Mouse (Mus musculus) neutrophil, adult 5-6 weeks (primary cell): ENCODE results near the gene Fbp1. TPM values are rescaled to one million over a fixed set of nuclear protein-coding genes. Genes with fewer than 3 reads are reported as not detected.
"Not testable (repeated sequence)": the region's sequence is repeated elsewhere in the genome, so short reads cannot be mapped to it uniquely, and the experiment has no call there.

Experiments
- ATAC-seq: fragments of 151-379, 151-347 bp; 2 replicates; pipeline ENCODE4 v1.8.0; 2017; ENCODE audit warnings: mild to moderate bottlenecking, moderate TSS enrichment; ENCODE audit not compliant: insufficient number of reproducible peaks, poor library complexity, low FRiP score, severe bottlenecking; ENCODE audit errors: extremely low read depth
- total RNA-seq: library from RNA; stranded (forward); fragments of 200-1000 nt; gene quantifications from 2 replicates; pipeline ENCODE4 v1.2.3, GENCODE M21; 2017

Gene Fbp1
- total RNA-seq, 1 experiment from 2014 or later = not detected

DNA sequence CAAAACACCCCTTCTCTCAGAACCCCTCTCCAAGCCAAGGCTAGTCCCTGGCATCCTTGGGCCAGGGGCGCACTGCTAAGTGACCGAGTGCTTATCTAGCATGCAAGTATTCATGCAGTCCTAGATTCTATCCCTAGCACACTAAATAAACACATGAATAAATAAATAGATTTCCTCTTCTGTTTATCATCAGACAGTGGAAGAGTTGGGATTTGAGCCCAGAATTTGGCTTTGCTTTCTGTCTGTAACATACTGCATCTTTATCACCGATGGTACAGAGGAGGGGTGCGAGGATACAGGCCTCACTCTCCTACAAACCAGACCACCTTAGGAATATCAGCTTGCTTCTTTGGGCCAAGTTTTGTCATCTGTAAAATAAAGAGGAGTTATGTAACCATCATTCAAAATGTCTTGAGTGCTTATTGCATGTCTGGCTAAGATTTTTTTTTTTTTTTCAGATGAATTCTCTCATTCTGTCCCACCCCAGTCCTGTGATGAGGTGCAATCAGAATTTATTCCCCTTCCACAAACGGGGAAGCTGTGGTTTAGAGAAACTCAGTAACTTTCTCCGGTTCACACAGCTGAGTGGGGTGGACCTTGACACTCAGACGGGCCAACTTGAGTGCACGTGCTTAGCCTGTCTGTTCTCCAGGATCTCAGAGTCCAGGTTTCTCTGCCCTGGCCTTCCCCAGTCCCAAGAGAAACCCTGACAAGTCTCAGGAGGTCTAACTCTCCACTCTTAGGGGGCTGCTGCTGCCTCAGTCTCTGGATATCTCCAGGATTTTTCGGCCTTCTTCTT lies 5.2 kb upstream of the Fbp1 start:
- no peak for ATAC-seq

GRCm38 (mm10) chr13:62889311-62889710 lies 1.2 kb upstream of the Fbp1 start:
- ATAC-seq = no peak

- no peak for ATAC-seq
These were observed 3.5 kb downstream of the Fbp1 start for GRCm38 (mm10) chr13:62884536-62884935.

DNA sequence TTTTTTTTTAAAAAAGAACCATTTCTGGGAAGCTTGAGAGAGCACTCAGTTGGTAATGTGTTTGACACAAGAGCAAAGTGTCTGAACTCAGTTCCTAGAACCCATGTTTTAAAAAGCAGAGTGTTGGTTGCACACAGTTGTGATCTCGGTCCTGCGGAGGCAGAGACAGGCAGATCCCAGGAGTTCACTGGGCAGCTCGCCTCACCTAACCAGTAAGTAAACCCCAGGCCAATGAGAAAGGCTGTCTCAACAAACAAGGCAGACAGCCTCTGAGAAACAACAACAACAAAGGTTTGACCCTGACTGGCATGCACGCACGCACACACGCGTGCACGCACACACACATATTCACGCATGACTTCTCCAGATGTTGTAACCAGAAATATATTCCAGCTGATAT lies 4.2 kb downstream of the Fbp1 start:
- ATAC-seq = no peak

- ATAC-seq = no peak
These were observed 4.6 kb downstream of the Fbp1 start for GRCm38 (mm10) chr13:62883436-62883835.

DNA sequence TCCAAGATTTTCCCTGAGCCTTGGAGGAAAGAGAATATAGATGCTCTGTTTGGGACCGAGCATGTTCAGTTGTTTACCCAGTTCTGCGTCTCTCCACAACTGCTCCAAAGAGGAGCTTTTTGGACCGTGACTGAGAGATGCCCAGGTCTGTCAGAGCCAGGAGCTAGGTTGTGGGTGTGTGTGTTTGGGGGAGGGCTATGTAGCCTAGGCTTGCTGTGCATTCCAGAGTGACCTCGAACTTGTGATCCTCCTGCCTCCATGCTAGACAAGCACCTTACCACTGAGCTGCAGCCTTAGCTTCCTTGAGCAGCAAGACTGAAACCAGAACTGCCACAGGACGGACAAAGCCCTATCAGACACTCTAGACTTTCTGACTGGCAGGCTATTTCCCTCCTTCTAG lies 5.2 kb downstream of the Fbp1 start:
- ATAC-seq = no peak

GRCm38 (mm10) chr13:62881336-62881735 lies 6.7 kb downstream of the Fbp1 start:
- no peak for ATAC-seq

DNA sequence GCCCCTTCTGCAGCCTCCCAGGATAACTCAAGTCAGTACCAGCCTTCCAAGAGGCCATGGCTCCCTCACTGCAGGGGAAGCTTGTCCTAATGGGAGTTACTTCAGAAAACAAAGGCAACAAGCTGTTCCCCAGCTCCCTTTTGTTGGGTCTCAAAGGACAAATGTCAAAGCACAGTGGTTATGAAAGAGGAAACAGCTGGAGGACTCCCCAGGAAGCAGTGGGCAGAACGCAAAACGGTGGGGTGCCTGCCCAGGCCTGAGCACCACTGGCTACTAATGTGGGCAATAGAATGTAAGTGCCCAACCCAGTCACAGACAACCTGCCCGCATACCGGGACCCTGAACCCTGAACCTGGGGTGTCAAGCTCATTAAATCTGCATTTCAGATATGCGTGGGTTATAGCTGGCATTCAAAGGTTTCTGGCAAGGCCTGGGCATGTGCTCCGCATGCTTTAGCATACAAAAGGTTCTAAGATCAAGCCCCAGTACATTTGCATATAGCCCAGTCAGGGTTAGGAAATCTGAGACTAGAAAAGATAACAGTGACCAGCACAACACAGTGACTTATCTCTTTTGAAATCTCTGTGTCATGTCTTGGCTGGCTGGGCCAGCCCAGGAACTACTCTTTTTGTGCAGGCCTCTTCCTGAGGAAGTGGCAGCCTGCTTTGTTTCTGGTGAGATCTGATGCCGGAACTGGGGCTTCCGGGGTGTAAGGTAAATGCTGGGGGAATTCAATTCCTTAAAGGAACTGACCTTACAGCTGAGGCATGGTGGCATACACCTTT lies 8.1 kb downstream of the Fbp1 start:
- ATAC-seq = peak; percentile 83

DNA sequence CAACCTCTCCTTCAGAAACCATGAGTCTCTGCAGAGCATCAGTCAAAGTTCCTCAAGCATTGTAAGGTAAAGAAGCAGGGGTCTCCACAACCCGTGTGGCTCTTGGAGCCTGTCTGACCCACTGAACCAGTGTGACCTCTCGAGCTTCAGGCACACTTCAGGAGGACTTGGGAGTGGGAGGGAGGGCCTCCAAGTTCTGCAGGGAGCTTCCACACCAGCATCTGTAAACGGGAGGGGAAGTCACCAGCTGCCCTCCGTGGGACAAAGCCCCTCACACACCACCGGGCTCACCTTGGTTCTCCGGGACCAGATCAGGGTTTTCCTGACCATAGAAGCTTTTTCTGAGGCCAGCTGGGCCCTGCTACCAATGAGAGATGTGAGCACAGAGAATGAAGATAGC lies 8.7 kb downstream of the Fbp1 start:
- no peak for ATAC-seq

- ATAC-seq = no peak
These were observed 10.8 kb downstream of the Fbp1 start for GRCm38 (mm10) chr13:62877247-62877646.

DNA sequence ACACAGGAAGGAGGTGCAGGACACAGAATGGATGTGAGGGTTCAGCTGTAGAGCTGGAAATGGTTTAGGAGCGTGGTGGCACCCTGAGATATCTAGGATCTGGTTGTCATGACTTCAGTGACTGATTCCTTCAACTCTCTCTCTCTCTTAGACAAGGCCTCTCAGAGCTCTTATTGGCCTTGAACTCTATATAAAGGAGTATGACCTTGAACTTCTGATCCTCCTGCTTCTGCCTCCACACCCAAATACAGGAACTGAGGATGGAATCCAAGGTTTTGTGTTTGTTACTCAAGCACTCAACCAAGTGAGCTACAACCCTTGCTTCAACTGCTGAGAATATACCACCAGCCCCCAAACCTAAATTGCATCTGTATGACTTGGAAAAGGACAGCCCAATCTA lies 12.0 kb downstream of the Fbp1 start:
- ATAC-seq = no peak

- ATAC-seq = no peak
These were observed 15.8 kb downstream of the Fbp1 start for GRCm38 (mm10) chr13:62872252-62872651.

DNA sequence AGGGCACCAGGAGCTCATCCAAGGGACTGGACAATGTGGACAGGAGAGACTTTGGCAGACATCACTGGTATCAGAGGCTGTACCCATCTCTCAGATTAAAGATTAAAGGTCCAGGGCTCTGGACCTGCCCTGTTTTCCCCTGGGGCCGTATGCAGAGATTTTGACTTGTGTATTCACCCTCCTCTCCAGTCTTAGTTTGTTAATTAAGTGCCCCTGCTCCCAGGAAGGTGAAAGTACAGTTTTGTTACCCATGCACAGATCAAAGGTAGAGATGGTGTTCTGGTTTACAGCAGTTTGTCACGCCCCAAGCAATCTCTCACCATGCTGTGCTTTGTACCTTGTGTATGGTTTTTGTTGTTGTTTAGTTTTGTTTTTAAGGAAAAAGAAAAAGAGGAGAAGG lies 17.5 kb downstream of the Fbp1 start:
- no peak for ATAC-seq

GRCm38 (mm10) chr13:62866817-62867216 lies 21.3 kb downstream of the Fbp1 start:
- no peak for ATAC-seq

- no peak for ATAC-seq
These were observed 22.3 kb downstream of the Fbp1 start for GRCm38 (mm10) chr13:62865651-62866315.

GRCm38 (mm10) chr13:62863771-62864170 lies 24.3 kb downstream of the Fbp1 start:
- no peak for ATAC-seq

DNA sequence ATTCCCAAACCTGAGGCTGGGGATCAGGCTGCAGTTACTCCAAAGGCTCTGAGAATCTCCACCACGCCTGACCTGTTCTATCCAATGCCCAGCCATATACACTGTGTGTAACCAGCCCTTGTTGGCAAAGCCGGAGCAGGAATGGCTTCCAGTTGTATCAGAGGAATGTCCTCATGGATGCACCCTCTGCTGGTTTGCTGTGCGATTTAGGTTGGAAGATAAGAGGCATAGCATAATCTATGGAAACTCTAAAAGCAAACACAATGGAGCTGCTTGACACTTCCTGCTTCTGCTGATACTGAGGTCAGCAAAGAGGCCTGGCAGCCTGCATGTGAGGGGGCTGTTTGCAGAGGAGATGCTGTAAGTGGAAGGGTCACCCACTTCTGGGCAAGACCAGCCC lies 25.2 kb downstream of the Fbp1 start:
- no peak for ATAC-seq

GRCm38 (mm10) chr13:62860068-62860467 lies 28.0 kb downstream of the Fbp1 start:
- ATAC-seq = no peak

GRCm38 (mm10) chr13:62859251-62859650 lies 28.8 kb downstream of the Fbp1 start:
- ATAC-seq = not testable (repeated sequence)
